Mouse (Mus musculus): ENCODE data around the gene Car10. TPM values are rescaled to one million over a fixed set of nuclear protein-coding genes. Genes with fewer than 3 reads are reported as not detected.

Gene Car10
- polyA plus RNA-seq, 2 experiments, result 0.70 TPM

GRCm38 (mm10) chr11:93571917-93572641 lies 474.3 kb downstream of the Car10 start:
- no peak overlapping the region for H3K4me3 ChIP-seq (replicated peaks; ENCODE audit: low read length)
- WGBS, result 53% methylated on average over 11 of the region's 11 CpGs
- H3K27me3 ChIP-seq (ENCODE audit: control insufficient read depth, insufficient read depth, low read length), result no peaks in the 10 kb centered on the region
- ATAC-seq (ENCODE audit: low FRiP score, low read depth), result no peak
- H3K4me1 ChIP-seq (ENCODE audit: control insufficient read depth, insufficient read depth, low read length), result no peaks in the 10 kb centered on the region
- no peak for DNase-seq (ENCODE audit: low spot score)
- H3K9me3 ChIP-seq (ENCODE audit: control insufficient read depth, low read length), result no peaks in the 10 kb centered on the region
- H3K4me2 ChIP-seq (replicated peaks; ENCODE audit: low read depth, low read length, severe bottlenecking), result no peak overlapping the region
- H3K36me3 ChIP-seq (ENCODE audit: control insufficient read depth, insufficient read depth, low read length), result no peaks in the 10 kb centered on the region
- H3K27ac ChIP-seq (replicated peaks; ENCODE audit: low read depth, low read length), result no peak overlapping the region
- no peak for TF ChIP-seq POLR2A (IDR thresholded peaks at IDR 0.05; ENCODE audit: borderline replicate concordance, extremely low read depth, insufficient read depth, insufficient read length)
- H3K9ac ChIP-seq (ENCODE audit: low read depth, low read length, severe bottlenecking), result no peak overlapping the region

GRCm38 (mm10) chr11:93577441-93577840 lies 479.6 kb downstream of the Car10 start:
- H3K9me3 ChIP-seq (ENCODE audit: control insufficient read depth, low read length), result no peaks in the 10 kb centered on the region
- no peak for DNase-seq (ENCODE audit: low spot score)
- H3K36me3 ChIP-seq (ENCODE audit: control insufficient read depth, insufficient read depth, low read length), result no peaks in the 10 kb centered on the region
- no peak overlapping the region for H3K27ac ChIP-seq (replicated peaks; ENCODE audit: low read depth, low read length)
- no peak overlapping the region for H3K4me3 ChIP-seq (replicated peaks; ENCODE audit: low read length)
- no peak overlapping the region for H3K4me2 ChIP-seq (replicated peaks; ENCODE audit: low read depth, low read length, severe bottlenecking)
- no peak for ATAC-seq (ENCODE audit: low FRiP score, low read depth)
- no peaks in the 10 kb centered on the region for H3K27me3 ChIP-seq (ENCODE audit: control insufficient read depth, insufficient read depth, low read length)
- H3K9ac ChIP-seq (ENCODE audit: low read depth, low read length, severe bottlenecking), result no peak overlapping the region
- TF ChIP-seq POLR2A (IDR thresholded peaks at IDR 0.05; ENCODE audit: borderline replicate concordance, extremely low read depth, insufficient read depth, insufficient read length), result no peak
- H3K4me1 ChIP-seq (ENCODE audit: control insufficient read depth, insufficient read depth, low read length), result no peaks in the 10 kb centered on the region
- 93% methylated on average over 2 of the region's 2 CpGs for WGBS

GRCm38 (mm10) chr11:93579626-93580025 lies 481.8 kb downstream of the Car10 start:
- no peak overlapping the region for H3K9ac ChIP-seq (ENCODE audit: low read depth, low read length, severe bottlenecking)
- H3K4me3 ChIP-seq (replicated peaks; ENCODE audit: low read length), result no peak overlapping the region
- WGBS, result 90% methylated on average over 1 of the region's 1 CpGs
- DNase-seq (ENCODE audit: low spot score) (no peak), ATAC-seq (ENCODE audit: low FRiP score, low read depth) (no peak)
- H3K4me2 ChIP-seq (replicated peaks; ENCODE audit: low read depth, low read length, severe bottlenecking), result no peak overlapping the region
- no peak for TF ChIP-seq POLR2A (IDR thresholded peaks at IDR 0.05; ENCODE audit: borderline replicate concordance, extremely low read depth, insufficient read depth, insufficient read length)
- no peaks in the 10 kb centered on the region for H3K4me1 ChIP-seq (ENCODE audit: control insufficient read depth, insufficient read depth, low read length)
- no peaks in the 10 kb centered on the region for H3K9me3 ChIP-seq (ENCODE audit: control insufficient read depth, low read length)
- no peak overlapping the region for H3K27ac ChIP-seq (replicated peaks; ENCODE audit: low read depth, low read length)
- H3K27me3 ChIP-seq (ENCODE audit: control insufficient read depth, insufficient read depth, low read length), result no peaks in the 10 kb centered on the region
- H3K36me3 ChIP-seq (ENCODE audit: control insufficient read depth, insufficient read depth, low read length), result no peaks in the 10 kb centered on the region

- Histone ChIP-seq H3K27me3 (ENCODE audit: control insufficient read depth, insufficient read depth, low read length) (no peaks in the 10 kb centered on the region), H3K9me3 (ENCODE audit: control insufficient read depth, low read length) (no peaks in the 10 kb centered on the region), H3K4me3 (replicated peaks; ENCODE audit: low read length) (no peak overlapping the region), H3K4me1 (ENCODE audit: control insufficient read depth, insufficient read depth, low read length) (no peaks in the 10 kb centered on the region), H3K36me3 (ENCODE audit: control insufficient read depth, insufficient read depth, low read length) (no peaks in the 10 kb centered on the region), H3K4me2 (replicated peaks; ENCODE audit: low read depth, low read length, severe bottlenecking) (no peak overlapping the region), H3K27ac (replicated peaks; ENCODE audit: low read depth, low read length) (no peak overlapping the region), H3K9ac (ENCODE audit: low read depth, low read length, severe bottlenecking) (no peak overlapping the region)
- WGBS, result 27% methylated on average over 4 of the region's 4 CpGs
- DNase-seq (ENCODE audit: low spot score) (no peak), ATAC-seq (ENCODE audit: low FRiP score, low read depth) (no peak)
- no peak for TF ChIP-seq POLR2A (IDR thresholded peaks at IDR 0.05; ENCODE audit: borderline replicate concordance, extremely low read depth, insufficient read depth, insufficient read length)
These were observed 483.5 kb downstream of the Car10 start for GRCm38 (mm10) chr11:93581326-93581725.

- DNase-seq (ENCODE audit: low spot score) (no peak), ATAC-seq (ENCODE audit: low FRiP score, low read depth) (no peak)
- Histone ChIP-seq H3K27ac (replicated peaks; ENCODE audit: low read depth, low read length) (no peak overlapping the region), H3K9me3 (ENCODE audit: control insufficient read depth, low read length) (no peaks in the 10 kb centered on the region; the same call in 1 of the 2 replicates), H3K4me2 (replicated peaks; ENCODE audit: low read depth, low read length, severe bottlenecking) (no peak overlapping the region), H3K27me3 (ENCODE audit: control insufficient read depth, insufficient read depth, low read length) (no peaks in the 10 kb centered on the region), H3K4me3 (replicated peaks; ENCODE audit: low read length) (no peak overlapping the region), H3K4me1 (ENCODE audit: control insufficient read depth, insufficient read depth, low read length) (no peaks in the 10 kb centered on the region), H3K36me3 (ENCODE audit: control insufficient read depth, insufficient read depth, low read length) (no peaks in the 10 kb centered on the region), H3K9ac (ENCODE audit: low read depth, low read length, severe bottlenecking) (no peak overlapping the region)
- no peak for TF ChIP-seq POLR2A (IDR thresholded peaks at IDR 0.05; ENCODE audit: borderline replicate concordance, extremely low read depth, insufficient read depth, insufficient read length)
- WGBS, result 73% methylated on average over 4 of the region's 4 CpGs
These were observed 490.0 kb downstream of the Car10 start for GRCm38 (mm10) chr11:93587788-93588187.
